9 mouse cellular contexts compared by ENCODE assay signal in genomic region chr9:87248118-87248517, GRCm38 (mm10). TPM values are rescaled to one million over a fixed set of nuclear protein-coding genes. Genes with fewer than 3 reads are reported as not detected.
DNase-seq lines count a peak whose midpoint lies in the region; ATAC-seq and TF ChIP-seq lines count a peak whose summit lies in the region.
"Had no signal": no experiment of that assay in that cellular context is flagged by ENCODE, and none has a peak within 500 bp of the region (broad histone marks: within the 10 kb centered on the region; RNA-seq: fewer than 3 reads in every experiment).

No protein-coding gene starts in this region.

- peak; percentile 71 for TF ChIP-seq CTCF in kidney, postnatal 0 days (IDR thresholded peaks at IDR 0.05; ENCODE audit: low read depth)
- peak in 2 of 3 experiments; percentile 11 to 71; a peak in 3 of 6 replicates for TF ChIP-seq CTCF in MEL (IDR thresholded peaks at IDR 0.05 in 2 of 3, conservative IDR thresholded peaks at IDR 0.05 in 1 of 3; ENCODE audit: control insufficient read depth in 1 of 3, insufficient read depth in 1 of 3, low read depth in 2 of 3, low read length in 3 of 3, poor library complexity in 1 of 3, severe bottlenecking in 1 of 3)

- DNase-seq in kidney, postnatal 0 days (ENCODE audit: low spot score) = peak; percentile 50
- no peak for DNase-seq in kidney, adult 18-20 months
- DNase-seq in MEL (ENCODE audit: low read depth, low spot score) = peak; percentile 48
- DNase-seq in c-Kit-positive CD71-positive TER-119-negative erythroid progenitor cells, embryonic 14.5 days (ENCODE audit: low read depth) = peak; percentile 22
- DNase-seq in layer of hippocampus, adult 9-11 months = no peak

- no peak for ATAC-seq in kidney, postnatal 0 days (replicated peaks; ENCODE audit: low FRiP score, low read depth)
- ATAC-seq in midbrain, embryonic 16.5 days = peak; percentile 67
- ATAC-seq in erythroblast, adult 5-6 weeks (replicated peaks; ENCODE audit: low FRiP score, poor library complexity, severe bottlenecking) = no peak

- no peaks in the 10 kb centered on the region for H3K27me3 ChIP-seq in kidney, postnatal 0 days (ENCODE audit: insufficient read depth, low read length)
- no peaks in the 10 kb centered on the region for H3K27me3 ChIP-seq in MEL (ENCODE audit: control insufficient read depth in 1 of 2, insufficient read depth in 2 of 2, low read length in 2 of 2)
- no peaks in the 10 kb centered on the region for H3K27me3 ChIP-seq in midbrain, embryonic 16.5 days (ENCODE audit: control insufficient read depth, insufficient read depth, low read depth, low read length)
- H3K27me3 ChIP-seq: hindbrain, embryonic 15.5 days; lung, embryonic 15.5 days had no signal

- TF ChIP-seq RAD21 in MEL (IDR thresholded peaks at IDR 0.05; ENCODE audit: low read depth, low read length) = peak; percentile 88

- no peak overlapping the region for H3K9ac ChIP-seq in kidney, postnatal 0 days (ENCODE audit: low read depth, low read length)
- H3K9ac ChIP-seq in MEL (ENCODE audit: control insufficient read depth, low read depth, low read length, poor library complexity, severe bottlenecking) = no peak overlapping the region
- H3K9ac ChIP-seq in midbrain, embryonic 16.5 days (ENCODE audit: low read depth, low read length) = no peak overlapping the region
- H3K9ac ChIP-seq: hindbrain, embryonic 15.5 days; lung, embryonic 15.5 days had no signal

- no peaks in the 10 kb centered on the region for H3K9me3 ChIP-seq in kidney, postnatal 0 days (replicated peaks; ENCODE audit: low read length)
- no peaks in the 10 kb centered on the region for H3K9me3 ChIP-seq in MEL (replicated peaks; ENCODE audit: insufficient read depth, low read length)
- no peaks in the 10 kb centered on the region for H3K9me3 ChIP-seq in midbrain, embryonic 16.5 days (replicated peaks; ENCODE audit: control insufficient read depth, low read length, poor library complexity, severe bottlenecking)
- H3K9me3 ChIP-seq: hindbrain, embryonic 15.5 days; lung, embryonic 15.5 days had no signal

- WGBS in kidney, postnatal 0 days = 46% methylated on average over 3 of the region's 3 CpGs
- 47% methylated on average over 3 of the region's 3 CpGs for WGBS in midbrain, embryonic 16.5 days

- no peak overlapping the region for H3K4me3 ChIP-seq in kidney, postnatal 0 days (replicated peaks; ENCODE audit: low read depth, low read length)
- no peak overlapping the region for H3K4me3 ChIP-seq in MEL (ENCODE audit: control insufficient read depth in 1 of 2, insufficient read depth in 1 of 2, low read depth in 2 of 2, low read length in 2 of 2)
- H3K4me3 ChIP-seq in midbrain, embryonic 16.5 days (ENCODE audit: low read depth, low read length) = no peak overlapping the region
- H3K4me3 ChIP-seq: hindbrain, embryonic 15.5 days; lung, embryonic 15.5 days had no signal

- no peak overlapping the region for H3K4me2 ChIP-seq in kidney, postnatal 0 days (ENCODE audit: low read length)
- H3K4me2 ChIP-seq in midbrain, embryonic 16.5 days (ENCODE audit: low read length) = no peak overlapping the region
- H3K4me2 ChIP-seq: hindbrain, embryonic 15.5 days; lung, embryonic 15.5 days had no signal

- H3K27ac ChIP-seq in kidney, postnatal 0 days = no peak overlapping the region
- H3K27ac ChIP-seq in MEL (ENCODE audit: control insufficient read depth, low read depth, low read length) = no peak overlapping the region
- H3K27ac ChIP-seq in midbrain, embryonic 16.5 days (ENCODE audit: low read length) = no peak overlapping the region
- H3K27ac ChIP-seq: hindbrain, embryonic 15.5 days; lung, embryonic 15.5 days had no signal

- TF ChIP-seq POLR2A in MEL (IDR thresholded peaks at IDR 0.05; ENCODE audit: control insufficient read depth in 1 of 2, insufficient read depth in 1 of 2, low read depth in 1 of 2, low read length in 2 of 2, poor library complexity in 1 of 2) = no peak

- no peaks in the 10 kb centered on the region for H3K79me2 ChIP-seq in MEL (ENCODE audit: control insufficient read depth, insufficient read depth, low read length, poor library complexity)

- H3K4me1 ChIP-seq in kidney, postnatal 0 days (replicated peaks; ENCODE audit: insufficient read depth, low read length) = no peaks in the 10 kb centered on the region
- H3K4me1 ChIP-seq in MEL (ENCODE audit: control insufficient read depth in 1 of 2, insufficient read depth in 2 of 2, low read length in 2 of 2) = no peaks in the 10 kb centered on the region
- H3K4me1 ChIP-seq in midbrain, embryonic 16.5 days (ENCODE audit: control insufficient read depth, insufficient read depth, low read length) = no peaks in the 10 kb centered on the region
- H3K4me1 ChIP-seq: hindbrain, embryonic 15.5 days; lung, embryonic 15.5 days had no signal

- TF ChIP-seq EP300 in MEL (IDR thresholded peaks at IDR 0.05; ENCODE audit: low read depth in 1 of 2, low read length in 2 of 2) = no peak

- peaks cover 6% of the 10 kb centered on the region; the same call in 1 of the 2 replicates for H3K36me3 ChIP-seq in kidney, postnatal 0 days (ENCODE audit: insufficient read depth, low read length)
- peaks cover 0 to 5% of the 10 kb centered on the region in 2 experiments; a peak in 2 of 4 replicates for H3K36me3 ChIP-seq in MEL (ENCODE audit: control insufficient read depth in 1 of 2, insufficient read depth in 2 of 2, low read length in 2 of 2)
- H3K36me3 ChIP-seq in midbrain, embryonic 16.5 days (ENCODE audit: control insufficient read depth, insufficient read depth, low read length) = peaks cover 9% of the 10 kb centered on the region

TF ChIP-seq in MEL, 35 proteins besides CTCF, POLR2A, EP300 and RAD21:
- TF ChIP-seq ZC3H11A (IDR thresholded peaks at IDR 0.05; ENCODE audit: low read depth, low read length) (peak; percentile 64), SMC3 (IDR thresholded peaks at IDR 0.05; ENCODE audit: low read depth, low read length) (peak; percentile 69), E2F4 (IDR thresholded peaks at IDR 0.05; ENCODE audit: borderline replicate concordance, low read depth, low read length) (no peak), TCF12 (IDR thresholded peaks at IDR 0.05; ENCODE audit: low read depth, low read length) (no peak)

RNA-seq across cellular contexts. Expression of gene Cep162, which starts 7.2 kb away (rescaled TPM):
- 3.7 and 4.2 TPM in 2 replicates for polyA plus RNA-seq in kidney, postnatal 0 days (2015; fragmentation: Nextera tagmentation; extraction: Ambion mirVana)
- 3.7 and 4.2 TPM in 2 replicates for total RNA-seq in MEL (2012; rRNA removed)
- 1 to 10 TPM in 1 of 2 experiments, not detected in 1; 5.4 TPM for polyA plus RNA-seq in MEL (2012; ENCODE audit: insufficient read depth in 1 of 2, insufficient read length in 2 of 2, low read depth in 1 of 2, low replicate concordance in 2 of 2, missing spikeins in 1 of 2)
- polyA plus RNA-seq in midbrain, embryonic 16.5 days (2015; fragmentation: Nextera tagmentation; extraction: Ambion mirVana) = 6.4 and 7.4 TPM in 2 replicates
- total RNA-seq in erythroblast, adult 5-6 weeks (2015; ENCODE audit: low replicate concordance) = 3.1 and 3.3 TPM in 2 replicates
- total RNA-seq in erythroblast, adult 5-6 weeks (2017; ENCODE audit: low replicate concordance) = 5.9 and 6.7 TPM in 2 replicates

Comparison
In these comparisons a context has a peak if more than half of its experiments do, and no peak if none do; other contexts are left out.
1. DNase-seq: peak in kidney, postnatal 0 days (single experiment), MEL (single experiment) and c-Kit-positive CD71-positive TER-119-negative erythroid progenitor cells, embryonic 14.5 days (single experiment); none in kidney, adult 18-20 months (single experiment) and layer of hippocampus, adult 9-11 months (single experiment).